Mouse (Mus musculus) 3T3-L1 (cell line): ENCODE data around the gene A630073D07Rik.
"Not testable (repeated sequence)": the region's sequence is repeated elsewhere in the genome, so short reads cannot be mapped to it uniquely, and the experiment has no call there.

Source experiments
- DNase-seq: peaks from one replicate; pipeline ENCODE4 v3.0.0-alpha.2; 2015; ENCODE audit warnings: low read depth, low spot score

Gene A630073D07Rik

DNA sequence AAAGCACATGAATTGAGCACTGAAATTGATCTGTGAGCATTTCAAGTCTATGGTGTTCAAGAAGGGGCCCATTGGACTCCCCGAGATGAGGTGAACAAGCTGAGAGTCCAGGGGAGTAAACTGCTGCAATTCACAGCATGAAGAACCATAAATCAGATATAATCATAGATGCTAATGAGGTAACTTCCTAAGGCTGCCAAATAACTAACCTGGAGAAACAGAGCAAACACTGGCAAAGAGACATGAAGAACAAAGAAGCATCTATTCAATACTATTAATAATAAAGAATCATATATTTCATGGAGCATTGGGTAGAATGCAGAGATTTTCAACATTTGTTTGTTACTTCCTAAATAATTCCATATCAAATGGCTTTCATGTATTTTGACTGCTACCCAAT, at the start of gene A630073D07Rik:
Gene A630073D07Rik (minus strand): TSS at position 101 of the 400 bp plus-strand sequence.
- DNase-seq = no peak

DNA sequence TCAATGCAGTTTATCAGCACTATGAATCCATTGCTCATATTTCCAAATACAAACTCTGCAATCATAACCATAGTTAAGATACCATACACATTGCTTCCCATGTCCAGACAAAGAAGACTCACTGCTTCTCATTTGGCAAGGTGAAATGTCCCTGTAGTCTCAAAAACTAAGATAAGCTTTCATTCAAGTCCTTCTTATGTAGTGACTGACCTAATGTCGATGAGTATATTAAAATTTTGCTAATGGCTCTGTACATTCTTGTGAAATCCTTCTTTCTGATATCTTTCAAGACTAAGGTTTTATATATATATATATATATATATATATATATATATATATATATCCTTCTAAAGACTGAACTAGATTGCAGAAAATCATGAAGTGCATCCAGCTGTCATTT, 49.6 kb upstream of the A630073D07Rik start, which contains the start of gene Tas2r121:
Gene Tas2r121 (minus strand): TSS at position 101 of the 400 bp plus-strand sequence.
- no peak for DNase-seq

DNA sequence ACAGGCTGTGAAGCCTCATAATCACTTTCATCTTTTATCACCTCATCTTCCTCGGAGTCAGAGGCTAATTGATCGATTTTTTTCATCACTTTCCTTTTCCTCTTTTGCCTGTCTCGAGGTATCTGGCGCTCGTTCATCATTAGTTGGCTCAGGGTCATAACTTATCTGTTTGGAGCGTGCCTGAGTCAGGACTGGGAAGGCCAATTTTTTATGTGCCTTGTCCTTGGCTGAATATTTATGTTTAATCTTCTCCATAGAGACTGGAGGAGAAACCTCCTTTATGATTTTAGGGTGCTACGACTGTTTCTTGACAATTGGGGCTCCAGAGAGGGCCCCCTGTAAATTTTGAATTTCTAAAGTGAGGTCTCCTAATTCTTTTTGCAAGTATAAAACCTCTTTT, 40.3 kb upstream of the A630073D07Rik start:
- DNase-seq = not testable (repeated sequence)

DNA sequence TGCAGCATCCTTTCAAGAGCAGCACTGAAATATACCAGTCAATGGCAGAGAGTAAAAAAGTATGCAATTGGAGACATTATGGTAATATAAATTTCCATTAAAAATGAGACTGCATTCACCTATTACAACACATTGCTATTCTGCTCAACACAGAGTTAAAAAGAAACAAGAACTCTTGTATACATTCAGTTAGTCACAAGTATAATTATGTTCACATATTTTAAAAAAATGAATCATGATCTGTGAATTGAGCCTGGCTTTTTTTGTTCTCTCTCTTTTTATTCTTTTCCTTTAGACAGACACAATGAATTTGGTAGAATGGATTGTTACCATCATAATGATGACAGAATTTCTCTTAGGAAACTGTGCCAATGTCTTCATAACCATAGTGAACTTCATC, 5.3 kb upstream of the A630073D07Rik start, which contains the start of gene Tas2r120:
Gene Tas2r120 (plus strand): TSS at position 301 of the 400 bp plus-strand sequence.
- DNase-seq = no peak

DNA sequence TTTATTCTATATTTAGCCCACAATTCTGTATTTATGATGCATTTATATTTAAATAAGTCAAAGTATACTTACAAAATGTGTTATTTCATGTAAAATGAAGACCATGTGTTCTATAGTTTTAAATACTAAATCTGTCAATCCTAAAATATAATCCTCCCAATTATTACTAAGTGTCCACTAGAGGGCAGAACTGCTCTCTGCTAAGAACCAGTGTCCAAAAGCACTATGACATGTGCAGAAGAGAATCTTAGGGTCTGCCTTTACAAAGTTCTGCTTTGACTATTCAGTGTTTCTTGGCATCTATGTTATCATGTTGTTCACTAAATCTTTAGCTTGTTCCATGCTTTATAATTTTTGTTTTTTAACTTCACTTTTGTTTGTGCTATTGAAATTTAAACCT, 1.9 kb downstream of the A630073D07Rik start:
- peak; percentile 23 for DNase-seq

DNA sequence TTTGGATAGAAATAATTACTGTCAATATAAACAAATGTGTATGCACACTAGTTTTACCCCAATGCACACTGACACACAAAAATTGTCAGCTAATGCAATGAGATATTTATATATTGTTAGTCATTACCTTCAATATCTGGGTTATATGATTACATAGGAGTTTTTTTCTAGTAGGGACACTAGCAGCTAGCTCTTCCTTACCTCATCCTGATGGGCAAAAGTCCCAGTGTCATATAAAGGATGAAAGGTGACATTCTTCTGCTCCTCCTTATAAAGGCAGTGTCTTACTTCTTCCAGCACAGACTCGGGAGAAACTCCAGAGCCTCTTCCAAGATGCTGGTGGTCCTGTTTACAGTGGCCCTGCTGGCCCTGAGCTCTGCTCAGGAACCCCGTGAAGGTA, 55.7 kb downstream of the A630073D07Rik start, which contains the start of gene Prp2:
Gene Prp2 (plus strand): TSS at position 301 of the 400 bp plus-strand sequence.
- not testable (repeated sequence) for DNase-seq
